Mouse (Mus musculus) stomach, adult 2 months (tissue): ENCODE results near the gene Bcl6b. TPM values are rescaled to one million over a fixed set of nuclear protein-coding genes. Genes with fewer than 3 reads are reported as not detected.

Source experiments
- polyA plus RNA-seq: library from polyadenylated mRNA; depleted of rRNA; stranded (reverse); fragments of >200 nt; gene quantifications from 2 replicates; pipeline ENCODE4 v1.2.3, GENCODE M21; 2012; rRNA removed

The Bcl6b gene
- polyA plus RNA-seq = 1.9 and 2.1 TPM in 2 replicates

GRCm38 (mm10) chr11:70229260-70230010 is at the start of gene Bcl6b:
TSS of gene Bcl6b (minus strand) at chr11:70229798.

DNA sequence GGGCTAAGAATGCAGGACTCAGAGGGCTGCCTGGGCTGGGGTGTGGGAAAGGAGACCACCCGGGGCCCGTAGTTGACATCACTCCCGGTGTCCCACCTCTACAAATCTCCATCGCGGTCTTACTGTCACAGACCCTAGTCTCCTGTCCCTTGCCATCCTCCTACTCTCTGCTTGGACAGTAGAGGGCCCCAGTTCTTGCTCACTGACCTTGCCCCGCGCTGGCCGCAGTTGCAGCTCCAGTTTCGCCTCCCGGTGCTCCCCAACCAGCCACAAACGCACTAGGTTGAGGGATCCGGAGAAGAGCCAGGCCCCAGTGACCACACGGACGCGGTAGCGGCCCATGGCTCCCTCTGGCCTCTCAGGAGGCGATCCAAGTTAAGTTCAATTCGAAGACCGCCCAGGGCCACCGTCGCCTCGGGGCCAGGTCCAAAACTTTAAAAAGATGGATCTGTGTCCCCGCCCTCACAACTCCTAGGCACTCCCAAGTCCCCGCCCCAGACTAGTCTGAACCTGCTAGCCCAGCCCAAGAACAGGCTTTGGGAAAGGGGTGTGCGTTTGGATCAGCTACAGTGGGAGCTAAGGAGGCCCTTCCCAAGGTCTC is 25.4 kb upstream of the Bcl6b start, which contains the start of gene Alox12:
Gene Alox12, minus strand, starts transcription at position 423 of the 601 bp plus-strand sequence.

DNA sequence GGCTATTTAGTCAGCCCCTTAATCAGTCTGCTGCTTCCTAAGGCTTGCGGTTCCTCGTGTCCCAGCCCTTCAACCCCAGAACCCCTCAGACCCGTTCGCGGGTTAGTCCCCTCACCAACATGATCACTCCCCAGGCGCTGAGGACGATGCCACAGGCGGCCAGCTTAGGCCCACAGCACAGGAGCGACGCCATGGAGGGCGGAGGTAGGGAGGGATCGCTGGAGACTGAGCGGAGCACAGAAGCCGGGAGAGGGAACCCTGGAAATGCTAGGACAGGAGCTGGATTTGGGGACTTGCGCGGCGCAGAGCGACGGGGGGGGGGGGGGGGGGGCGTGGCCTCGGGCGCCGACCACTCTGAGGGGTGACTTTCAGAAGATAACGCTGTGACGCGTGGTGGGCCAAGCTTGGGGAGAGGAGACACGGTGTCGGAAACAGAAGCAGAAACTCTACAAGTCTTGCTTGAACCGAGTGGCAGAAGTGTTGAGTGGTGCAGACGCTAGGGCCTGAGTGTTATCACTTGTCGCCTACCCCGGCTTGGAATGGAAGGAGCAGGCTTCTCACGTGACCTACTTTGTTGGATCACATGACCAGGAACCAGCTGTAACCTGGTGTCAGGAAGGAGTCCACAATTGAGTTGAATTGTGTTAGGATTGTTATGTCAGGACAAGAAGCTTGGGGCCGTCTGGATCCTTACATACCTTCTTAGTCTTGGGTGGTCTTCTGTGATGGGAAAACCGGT is 10.1 kb upstream of the Bcl6b start, which contains the start of the genes Gm21988 and Rnasek:
Gene Gm21988, minus strand, starts transcription at position 290 of the 739 bp plus-strand sequence.
Gene Rnasek, minus strand, starts transcription at position 302 of the 739 bp plus-strand sequence.

GRCm38 (mm10) chr11:70237457-70238167 is 8.0 kb upstream of the Bcl6b start, which contains the start of gene 0610010K14Rik:
TSS of gene 0610010K14Rik (minus strand) at chr11:70237914.

DNA sequence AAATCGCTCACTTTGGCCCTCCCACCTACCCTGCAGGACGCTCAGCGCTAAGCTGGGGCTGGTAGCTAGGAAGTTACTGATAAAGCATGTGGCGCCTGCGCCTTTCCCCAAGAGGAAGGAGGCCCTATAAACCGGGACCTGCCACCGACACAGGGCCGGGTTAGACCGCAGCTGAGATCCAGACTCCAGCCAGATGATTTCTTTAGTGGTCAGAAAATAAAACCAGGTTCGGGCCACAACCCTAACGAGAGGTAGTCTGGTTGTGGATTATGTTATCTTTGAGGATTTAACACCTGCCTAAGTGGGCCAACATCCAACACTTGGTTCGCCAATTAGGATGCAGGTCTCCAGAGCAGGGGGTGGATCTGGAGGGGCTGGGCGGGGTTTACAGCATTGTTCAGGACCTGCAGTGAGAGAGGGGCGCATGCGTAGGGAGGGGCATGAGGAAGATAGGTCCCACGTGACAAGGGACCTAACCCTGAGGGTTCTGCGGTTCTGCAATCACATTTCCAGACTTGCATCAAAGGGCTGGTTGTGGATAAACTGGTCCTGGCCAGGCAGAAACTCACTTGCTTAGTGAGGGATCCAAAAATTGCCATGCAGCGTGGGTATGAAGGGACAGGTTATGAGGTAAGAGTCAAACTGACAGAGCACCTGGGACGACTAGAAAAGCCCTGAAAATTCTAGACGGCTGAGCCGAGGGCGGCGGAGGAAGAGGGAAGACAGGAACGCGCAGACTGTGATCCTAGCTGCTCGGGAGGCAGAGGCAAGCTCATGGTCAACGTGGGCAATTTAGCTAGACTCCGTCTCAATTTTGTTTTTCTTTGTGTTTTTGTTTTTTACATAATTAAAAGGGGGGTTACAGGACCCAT is 8.6 kb downstream of the Bcl6b start, which contains the start of gene Slc16a13:
Gene Slc16a13, minus strand, starts transcription at position 334 of the 872 bp plus-strand sequence.

DNA sequence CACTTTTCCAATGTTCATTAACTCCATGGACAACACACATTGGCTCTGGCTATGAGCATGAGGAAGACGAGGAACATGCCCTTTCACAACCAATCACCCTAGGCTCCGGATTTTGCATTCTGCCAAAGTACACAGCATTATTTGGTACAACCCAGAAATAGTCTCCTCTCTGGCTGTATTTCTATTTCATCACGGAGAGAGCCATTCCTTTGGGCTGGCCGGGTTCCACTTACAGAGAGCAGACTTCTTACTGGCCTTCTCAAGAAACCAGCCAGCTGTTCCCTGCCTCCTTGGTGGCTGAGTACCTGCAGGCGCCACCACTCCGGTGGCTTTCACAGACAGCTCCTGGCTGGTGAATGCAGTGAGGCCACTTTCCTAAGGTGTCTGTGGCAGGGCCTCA is 17.2 kb downstream of the Bcl6b start, which contains the start of gene Slc16a11:
Gene Slc16a11, plus strand, starts transcription at position 330 of the 400 bp plus-strand sequence.

Other genes with a start within 250 kb of the Bcl6b start
- 39.4 and 42.7 TPM in 2 replicates for gene Ctdnep1, start 248.6 kb downstream of the Bcl6b start, polyA plus RNA-seq
- 27.8 and 29.8 TPM in 2 replicates for gene Elp5, start 247.3 kb downstream of the Bcl6b start, polyA plus RNA-seq
- 180 and 211 TPM in 2 replicates for gene Gabarap, start 238.7 kb downstream of the Bcl6b start, polyA plus RNA-seq
- gene Phf23, start 234.0 kb downstream of the Bcl6b start, polyA plus RNA-seq = 2.7 and 4.8 TPM in 2 replicates
- 5.2 and 6.7 TPM in 2 replicates for gene Dvl2, start 229.2 kb downstream of the Bcl6b start, polyA plus RNA-seq
- gene Acadvl, start 214.4 kb downstream of the Bcl6b start, polyA plus RNA-seq = 53.2 and 55.7 TPM in 2 replicates
- gene Dlg4, start 212.9 kb downstream of the Bcl6b start, polyA plus RNA-seq = 5.7 and 6.6 TPM in 2 replicates
- 0.32 TPM in 1 of 2 replicates, not detected in the other for gene Asgr1, start 175.7 kb downstream of the Bcl6b start, polyA plus RNA-seq
- 0.20 and 0.28 TPM in 2 replicates for gene Asgr2, start 137.2 kb downstream of the Bcl6b start, polyA plus RNA-seq
- gene Mgl2, start 99.5 kb downstream of the Bcl6b start, polyA plus RNA-seq = 1.7 TPM in 2 replicates
- 1.6 and 2.4 TPM in 2 replicates for gene Clec10a, start 73.6 kb downstream of the Bcl6b start, polyA plus RNA-seq
- 36.1 and 38.9 TPM in 2 replicates for gene Slc16a11, start 17.0 kb downstream of the Bcl6b start, polyA plus RNA-seq
- 3.0 and 3.9 TPM in 2 replicates for gene Slc16a13, start 8.7 kb downstream of the Bcl6b start, polyA plus RNA-seq
- 20.2 and 24.1 TPM in 2 replicates for gene 0610010K14Rik, start 8.1 kb upstream of the Bcl6b start, polyA plus RNA-seq
- gene Gm21988, start 10.0 kb upstream of the Bcl6b start, polyA plus RNA-seq = 4.3 and 5.2 TPM in 2 replicates
- gene Rnasek, start 10.0 kb upstream of the Bcl6b start, polyA plus RNA-seq = 128 and 152 TPM in 2 replicates
- 3.8 and 5.6 TPM in 2 replicates for gene Alox12, start 25.6 kb upstream of the Bcl6b start, polyA plus RNA-seq
- 0.29 and 0.41 TPM in 2 replicates for gene Alox12e, start 92.8 kb upstream of the Bcl6b start, polyA plus RNA-seq
- 3.4 and 10.5 TPM in 2 replicates for gene Alox15, start 122.2 kb upstream of the Bcl6b start, polyA plus RNA-seq
- gene Pelp1, start 180.2 kb upstream of the Bcl6b start, polyA plus RNA-seq = 9.3 and 10.3 TPM in 2 replicates
- gene Arrb2, start 202.8 kb upstream of the Bcl6b start, polyA plus RNA-seq = 16.9 and 23.4 TPM in 2 replicates
- 6.9 and 7.9 TPM in 2 replicates for gene Med11, start 222.1 kb upstream of the Bcl6b start, polyA plus RNA-seq
- gene Zmynd15, start 229.6 kb upstream of the Bcl6b start, polyA plus RNA-seq = 2.3 TPM in 2 replicates
- 14.1 and 16.5 TPM in 2 replicates for gene Cxcl16, start 230.2 kb upstream of the Bcl6b start, polyA plus RNA-seq